33 mouse cellular contexts compared by ENCODE assay signal in genomic region chr1:105184470-105184869, GRCm38 (mm10).
"Had no signal": no experiment of that assay in that cellular context is flagged by ENCODE, and none has a peak within 500 bp of the region (broad histone marks: within the 10 kb centered on the region; RNA-seq: fewer than 3 reads in every experiment).

No protein-coding gene starts in this region.

- H3K4me3 ChIP-seq: heart, embryonic 12.5 days; heart, embryonic 13.5 days; heart, embryonic 15.5 days; hindbrain, embryonic 10.5 days; hindbrain, embryonic 12.5 days; hindbrain, embryonic 13.5 days; hindbrain, embryonic 15.5 days; intestine, embryonic 15.5 days; kidney, embryonic 15.5 days; layer of hippocampus, adult 2 months; left cerebral cortex, adult 2 months had no signal

- DNase-seq: heart, postnatal 10 days; heart, postnatal 14 days; heart, postnatal 36 days; heart, postnatal 4 days; kidney, adult 11 months; kidney, adult 18-20 months; kidney, adult 2 months; kidney, adult 8-10 months; kidney, adult 9 months; kidney, postnatal 14 days; kidney, postnatal 25 days; kidney, postnatal 36 days; kidney, postnatal 4 days; layer of hippocampus, adult 9-11 months; layer of hippocampus, postnatal 36 days had no signal

- H3K27me3 ChIP-seq: heart, embryonic 12.5 days; heart, embryonic 13.5 days; heart, embryonic 15.5 days; hindbrain, embryonic 12.5 days; hindbrain, embryonic 13.5 days; hindbrain, embryonic 15.5 days; intestine, embryonic 15.5 days; kidney, embryonic 15.5 days had no signal

- H3K27ac ChIP-seq: heart, embryonic 13.5 days; heart, embryonic 15.5 days; hindbrain, embryonic 10.5 days; hindbrain, embryonic 12.5 days; hindbrain, embryonic 13.5 days; hindbrain, embryonic 14.5 days; hindbrain, embryonic 15.5 days; hindbrain, postnatal 0 days; intestine, embryonic 15.5 days; kidney, embryonic 15.5 days; kidney, postnatal 0 days; layer of hippocampus, adult 2 months; left cerebral cortex, adult 2 months had no signal

- H3K36me3 ChIP-seq: heart, embryonic 12.5 days; heart, embryonic 13.5 days; heart, embryonic 15.5 days; hindbrain, embryonic 10.5 days; hindbrain, embryonic 12.5 days; hindbrain, embryonic 13.5 days; hindbrain, embryonic 15.5 days; intestine, embryonic 15.5 days; kidney, embryonic 15.5 days had no signal

- H3K9ac ChIP-seq: heart, embryonic 12.5 days; heart, embryonic 13.5 days; heart, embryonic 15.5 days; hindbrain, embryonic 12.5 days; hindbrain, embryonic 13.5 days; hindbrain, embryonic 14.5 days; hindbrain, embryonic 15.5 days; intestine, embryonic 15.5 days; kidney, embryonic 15.5 days had no signal

- ATAC-seq: hindbrain, embryonic 16.5 days; hindbrain, postnatal 0 days; inflammation-experienced regulatory T-cells, adult 6 months; intestine, embryonic 15.5 days; intestine, embryonic 16.5 days; intestine, postnatal 0 days had no signal
